Mouse (Mus musculus) common myeloid progenitor, adult 5-6 weeks (primary cell): Measurements from ENCODE around the gene Nudt5. TPM values are rescaled to one million over a fixed set of nuclear protein-coding genes. Genes with fewer than 3 reads are reported as not detected.
A peak's percentile ranks its signal among the peaks of the same experiment; 100 is the strongest.

Experiments
- ATAC-seq: replicated peaks from 2 replicates; pipeline ENCODE4 v1.8.0; 2016; ENCODE audit warnings: low read depth, mild to moderate bottlenecking, moderate TSS enrichment, inconsistent platforms; ENCODE audit not compliant: poor library complexity, severe bottlenecking
- total RNA-seq: library from RNA; stranded (forward); fragments of 200-1000, 187-1606 nt; gene quantifications from 2 replicates; pipeline ENCODE4 v1.2.3, GENCODE M21; 2017

Nudt5 gene
- total RNA-seq, 1 experiment from 2014 or later, result 70.8 TPM

DNA sequence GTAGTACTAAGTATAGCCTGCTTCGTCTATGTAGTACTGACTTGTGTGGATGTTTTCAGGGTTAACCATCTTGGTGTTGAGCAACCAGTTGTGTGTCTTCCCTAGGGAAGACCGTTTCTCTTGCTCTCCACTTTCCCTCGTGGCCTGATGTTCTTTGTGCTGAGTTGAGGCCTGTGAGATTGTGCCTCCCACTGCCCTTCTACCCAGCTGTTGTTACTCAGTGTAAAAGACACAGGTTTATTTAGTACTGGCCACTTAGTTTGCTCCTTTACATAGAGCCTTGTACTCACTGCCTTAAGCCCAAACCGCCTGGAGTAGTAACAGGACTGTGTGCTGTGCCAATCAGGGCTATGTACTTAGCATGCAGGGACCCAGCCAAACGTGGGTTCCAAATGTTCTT is 7.0 kb downstream of the Nudt5 start:
- ATAC-seq, result no peak

DNA sequence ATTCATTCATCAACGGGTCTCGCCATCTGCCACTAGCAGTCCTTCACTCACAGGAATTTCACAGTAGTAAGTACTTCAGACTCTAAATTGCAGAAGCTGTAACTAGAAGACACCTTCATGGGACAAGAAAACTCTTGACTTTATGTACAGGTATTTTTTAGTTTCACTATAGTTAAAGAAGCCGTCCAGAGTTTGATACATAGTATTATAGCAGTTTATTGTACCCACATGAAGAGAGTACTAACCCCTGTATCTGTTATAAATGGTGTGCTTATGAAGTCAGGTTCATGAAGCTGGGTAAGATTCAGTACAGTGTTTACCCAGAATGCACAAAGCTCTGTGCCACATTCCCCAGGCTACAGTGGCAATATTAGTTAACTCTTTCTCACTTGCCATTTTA is 18.0 kb downstream of the Nudt5 start, which contains the start of gene Gm13199:
Gene Gm13199, minus strand, starts transcription at position 101 of the 400 bp plus-strand sequence.
- no peak for ATAC-seq

DNA sequence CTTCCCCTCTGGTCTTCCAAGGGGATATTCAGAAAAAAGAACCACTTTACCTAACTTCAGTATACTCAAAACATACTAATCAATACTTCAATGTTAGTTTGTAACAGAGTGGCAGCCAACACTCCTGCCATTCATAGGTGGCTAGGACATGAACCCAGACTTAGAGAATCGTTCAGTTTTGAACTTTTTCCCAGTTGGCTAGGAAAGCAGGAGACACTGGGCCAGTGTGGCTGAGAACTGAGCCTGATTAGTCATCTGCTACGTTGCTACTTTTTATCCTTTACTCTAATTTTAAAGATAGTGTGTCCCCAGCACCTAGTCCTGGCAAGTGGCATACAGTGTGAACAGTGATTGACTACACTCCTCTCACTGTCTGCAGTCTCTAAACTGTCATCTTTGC is 22.9 kb downstream of the Nudt5 start:
- ATAC-seq, result no peak

DNA sequence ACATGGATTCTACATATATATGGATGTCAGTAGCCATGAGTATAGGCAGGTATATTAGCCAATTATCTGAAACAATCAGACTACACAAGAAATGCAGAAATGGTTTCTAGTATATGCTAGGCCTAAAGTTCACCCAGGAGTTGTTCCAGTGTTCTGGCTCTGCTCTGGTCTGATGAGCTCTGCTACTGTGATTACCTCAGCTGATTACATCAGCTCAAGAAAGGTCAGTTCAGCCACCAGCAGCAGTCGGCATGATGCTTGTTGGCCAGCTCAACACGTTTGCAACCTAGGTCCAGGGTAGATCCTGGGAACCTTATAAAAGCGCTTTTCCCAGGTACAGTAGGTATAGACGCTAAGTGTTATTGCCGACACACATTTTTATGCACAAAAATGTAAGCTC is 24.9 kb downstream of the Nudt5 start:
- no peak for ATAC-seq

DNA sequence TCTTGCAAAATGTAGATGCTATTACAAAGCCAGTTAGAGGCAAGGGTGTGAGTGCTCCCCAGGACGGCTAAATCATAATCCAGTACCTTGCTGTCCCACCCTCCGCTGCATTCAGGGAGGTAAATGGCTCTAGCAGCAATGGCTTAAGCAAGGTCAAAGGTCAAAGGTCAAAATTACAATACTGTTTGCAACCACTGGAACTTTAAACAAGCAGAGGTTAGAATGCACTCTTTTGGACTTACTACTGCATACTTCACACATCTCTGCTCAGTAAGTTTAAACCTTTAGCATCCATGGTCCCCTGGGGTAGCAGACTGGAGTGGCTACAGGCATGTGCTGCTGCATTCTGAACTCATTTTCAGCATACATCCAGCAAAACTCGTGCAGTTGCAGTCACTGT is 32.6 kb downstream of the Nudt5 start:
- ATAC-seq, result no peak

DNA sequence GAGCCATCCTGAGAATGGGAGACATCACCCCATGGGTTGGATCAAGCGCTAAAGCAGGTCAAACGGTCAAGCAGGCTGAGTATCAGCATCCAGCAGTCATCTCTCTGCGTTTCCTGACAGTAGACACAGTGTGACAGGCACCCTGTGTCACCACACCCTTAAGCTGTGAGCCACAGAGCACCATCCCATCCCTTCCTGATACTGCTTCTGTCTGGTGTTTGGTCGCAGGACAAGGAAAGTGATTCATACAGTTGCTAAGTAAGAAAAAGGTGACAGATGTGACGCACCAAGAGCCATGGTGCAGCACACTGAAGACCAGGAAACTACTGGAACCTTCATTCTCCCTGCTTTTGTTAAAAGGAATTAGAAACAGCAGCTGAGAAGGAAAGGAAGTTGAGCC is 44.0 kb downstream of the Nudt5 start:
- no peak for ATAC-seq

DNA sequence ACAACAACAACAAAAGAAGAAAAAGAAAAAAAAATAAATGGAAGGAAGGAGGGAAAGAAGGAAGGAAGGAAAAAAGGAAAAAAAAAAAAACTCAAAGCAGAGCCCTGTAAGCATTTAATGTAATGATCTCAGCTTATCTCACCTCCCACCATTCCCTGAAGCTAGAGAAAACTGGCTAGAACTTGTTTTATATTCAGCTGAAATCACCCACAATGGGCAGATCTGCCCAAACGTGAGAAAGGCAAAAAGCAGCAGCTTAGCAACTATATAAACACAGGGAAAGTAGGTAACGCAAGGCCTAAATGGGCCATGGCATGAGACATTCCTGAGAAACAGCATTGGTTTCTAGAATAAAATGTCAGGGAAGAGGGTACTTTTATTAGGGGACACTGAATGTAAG is 44.6 kb downstream of the Nudt5 start:
- no peak for ATAC-seq

DNA sequence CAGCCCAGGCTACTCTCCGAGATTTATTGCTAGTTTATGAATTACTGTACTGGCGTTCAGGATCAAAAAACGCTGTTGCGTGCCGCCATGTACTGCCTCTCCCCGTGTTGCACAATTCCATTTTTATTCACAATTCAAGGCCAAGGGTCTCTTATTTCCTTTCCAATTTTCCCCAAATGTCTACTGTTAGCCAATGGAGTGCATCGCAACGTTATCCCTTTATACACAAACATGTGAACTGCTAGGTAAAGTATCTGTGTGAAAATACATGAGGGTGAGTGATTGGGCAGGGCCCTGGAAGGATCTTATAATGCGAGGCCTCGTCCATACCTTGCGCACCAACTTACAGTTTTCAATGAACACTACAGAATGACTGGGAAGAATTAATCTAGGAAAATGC is 49.5 kb downstream of the Nudt5 start:
- no peak for ATAC-seq

DNA sequence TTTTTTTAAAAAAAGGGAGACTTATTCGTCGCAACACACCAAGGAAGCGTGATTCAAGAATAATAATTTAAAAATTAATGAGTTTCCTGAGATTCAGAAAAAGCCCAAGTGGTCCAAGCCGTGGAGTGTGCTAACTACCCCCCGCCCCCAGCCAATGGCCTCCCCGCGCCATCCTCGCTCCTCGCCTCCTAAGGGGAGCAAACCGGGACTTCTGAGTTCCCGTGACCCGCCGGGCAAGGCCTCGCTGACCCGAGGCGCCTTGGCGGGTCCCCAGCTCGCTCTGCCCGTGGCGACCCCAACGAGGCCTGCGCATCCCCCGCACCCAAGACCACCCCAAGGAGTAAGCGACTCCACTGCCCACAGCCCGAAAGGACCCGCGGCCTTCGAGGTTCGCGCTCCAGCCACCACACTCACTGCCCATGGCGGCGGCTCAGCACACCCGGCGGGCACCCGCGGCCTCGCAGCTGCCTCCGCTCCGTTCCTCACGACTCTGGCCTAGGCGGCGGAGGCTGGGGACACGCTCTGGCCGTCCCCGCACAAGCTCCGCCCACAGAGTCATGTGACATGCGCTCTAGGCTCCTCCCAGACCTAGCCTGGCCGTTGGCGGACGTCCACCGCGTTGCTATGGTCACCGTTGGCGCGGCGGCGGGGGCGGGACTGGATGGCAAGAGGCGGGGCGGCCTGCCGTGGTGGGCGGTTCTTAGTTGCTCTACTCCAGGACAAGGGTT is 50.2 kb downstream of the Nudt5 start, which contains the start of gene Sec61a2:
Gene Sec61a2, minus strand, starts transcription at position 590 of the 728 bp plus-strand sequence.
- peak; percentile 95 for ATAC-seq

DNA sequence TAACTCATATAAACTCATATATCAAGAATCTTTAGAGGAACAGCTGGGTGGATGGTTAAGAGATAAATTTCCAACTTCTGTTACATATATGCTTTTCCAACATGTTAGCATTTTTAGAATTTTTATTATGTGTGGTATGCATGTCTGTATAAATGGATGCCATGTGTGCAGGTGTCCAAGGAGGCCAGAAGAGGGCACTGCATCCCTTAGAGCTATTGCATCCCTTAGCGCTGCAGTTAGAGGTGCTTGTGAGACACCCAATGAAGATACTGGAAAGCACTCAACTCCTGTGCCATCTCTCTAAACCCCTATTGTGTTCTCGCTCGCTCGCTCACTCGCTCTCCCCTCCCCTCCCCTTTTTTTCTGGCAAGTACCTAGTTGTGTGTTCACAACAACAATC is 55.3 kb downstream of the Nudt5 start:
- ATAC-seq, result peak; percentile 67

DNA sequence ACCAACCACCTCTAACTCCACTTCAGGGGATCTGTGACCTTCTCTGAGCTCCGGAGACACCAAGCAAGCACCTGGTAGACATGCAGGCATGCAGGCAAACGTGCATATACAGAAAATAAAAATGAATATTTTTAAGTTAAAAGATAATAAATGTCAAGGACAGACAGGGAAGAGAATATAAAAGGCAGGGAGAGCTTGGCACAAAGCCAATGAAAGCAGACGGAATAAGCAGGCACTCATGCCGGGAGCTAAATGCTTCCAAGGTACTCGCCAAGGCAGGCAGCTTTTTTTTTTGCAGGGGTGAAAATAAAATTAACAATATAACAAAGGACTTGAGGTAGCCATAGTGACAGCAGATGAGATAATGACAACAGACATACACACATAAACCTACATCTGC is 61.3 kb downstream of the Nudt5 start:
- ATAC-seq, result no peak

DNA sequence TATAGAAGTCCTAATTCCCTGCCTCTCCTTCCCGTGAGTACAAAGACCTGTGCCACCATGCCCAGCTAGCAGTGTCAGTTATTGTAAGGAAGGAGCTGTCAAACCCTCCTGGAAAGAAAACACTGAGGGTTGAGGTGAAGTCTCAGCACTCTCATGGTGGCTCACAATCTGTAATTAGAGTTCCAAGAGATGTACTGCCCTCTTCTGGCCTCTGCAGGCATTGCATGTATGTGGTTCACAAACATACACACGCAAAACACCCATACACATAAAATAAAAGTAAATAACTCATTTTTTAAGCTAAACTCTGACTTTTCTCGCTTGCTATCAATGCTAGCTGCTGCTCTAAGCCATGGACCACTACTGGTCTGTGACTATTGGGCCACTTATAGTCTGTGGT is 61.8 kb downstream of the Nudt5 start:
- peak; percentile 75 for ATAC-seq

DNA sequence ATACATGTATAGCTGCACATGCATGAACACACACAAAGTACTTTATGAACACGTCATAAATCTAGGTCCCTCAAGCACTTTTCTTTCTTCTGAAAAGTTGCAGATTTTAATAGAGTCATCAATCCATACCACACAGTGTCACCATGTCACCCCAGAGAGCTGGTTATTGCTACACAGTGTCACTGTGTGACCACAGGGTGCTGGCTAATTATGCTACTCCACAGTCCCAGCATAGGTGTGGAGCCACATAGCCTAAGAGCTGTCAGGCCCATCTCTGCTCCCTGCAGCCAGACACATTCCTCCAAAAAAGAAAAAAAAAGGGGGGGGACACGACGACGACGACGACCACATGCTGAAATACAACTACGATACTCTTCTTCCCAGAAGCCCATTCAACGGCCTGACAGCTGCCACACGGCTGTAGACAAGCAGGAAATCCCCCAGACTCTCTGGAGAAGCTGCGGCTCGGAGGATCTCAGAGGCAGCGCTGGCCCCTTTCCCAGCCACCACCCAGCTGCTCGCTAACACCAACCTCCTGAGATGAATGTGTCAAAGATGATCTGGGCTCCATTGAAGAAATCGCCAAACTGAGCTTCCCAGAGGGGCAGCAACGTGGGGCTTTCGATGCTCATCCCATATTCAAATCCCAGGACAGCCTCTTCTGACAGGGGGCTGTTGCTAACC is 66.6 kb downstream of the Nudt5 start:
- ATAC-seq, result no peak

Other genes with a start within 250 kb of the Nudt5 start
- gene Camk1d, start 130.5 kb upstream of the Nudt5 start, total RNA-seq, result 6.0 and 9.1 TPM in 2 replicates
- 92.7 and 129 TPM in 2 replicates for gene Cdc123, start 145 bp downstream of the Nudt5 start, total RNA-seq
- 1.4 and 1.6 TPM in 2 replicates for gene Gm13199, start 17.9 kb downstream of the Nudt5 start, total RNA-seq
- gene Sec61a2, start 50.4 kb downstream of the Nudt5 start, total RNA-seq, result 16.1 and 24.0 TPM in 2 replicates
- 1.1 and 1.5 TPM in 2 replicates for gene Dhtkd1, start 97.8 kb downstream of the Nudt5 start, total RNA-seq
- gene Upf2, start 106.5 kb downstream of the Nudt5 start, total RNA-seq, result 52.6 and 57.1 TPM in 2 replicates